Mouse (Mus musculus): ENCODE data around the gene Myzap.

GRCm38 (mm10) chr9:71625961-71626360, 33.8 kb upstream of the Myzap start:
- no peak for TF ChIP-seq GATA1 (IDR thresholded peaks at IDR 0.05; ENCODE audit: borderline replicate concordance, low read length)
- TF ChIP-seq FLI1 (IDR thresholded peaks at IDR 0.05; ENCODE audit: low read length), result no peak
